Mouse (Mus musculus): Measurements from ENCODE around the gene Slc35b2. TPM values are rescaled to one million over a fixed set of nuclear protein-coding genes. Genes with fewer than 3 reads are reported as not detected.
A peak's percentile ranks its signal among the peaks of the same experiment; 100 is the strongest.

Slc35b2 gene
- polyA plus RNA-seq, 1 experiment from 2014 or later: 142 TPM

- H3K27me3 ChIP-seq: peaks cover 77% of the 10 kb centered on the region
These were observed 33.3 kb upstream of the Slc35b2 start for GRCm38 (mm10) chr17:45530346-45530782.

GRCm38 (mm10) chr17:45532896-45533295 lies 30.8 kb upstream of the Slc35b2 start:
- Histone ChIP-seq H3K36me3 (no peaks in the 10 kb centered on the region), H3K9me3 (replicated peaks) (no peaks in the 10 kb centered on the region), H3K27me3 (peaks cover 83% of the 10 kb centered on the region), H3K4me1 (no peaks in the 10 kb centered on the region), H3K9ac (no peak overlapping the region), H3K27ac (no peak overlapping the region), H3K4me2 (no peak overlapping the region), H3K4me3 (replicated peaks) (no peak overlapping the region)
- no peak for ATAC-seq (replicated peaks; ENCODE audit: low FRiP score)
- WGBS: 52% methylated on average over 15 of the region's 15 CpGs

More at GRCm38 (mm10) chr17:45530346-45530782, 33.3 kb upstream of the Slc35b2 start:
- no peak overlapping the region for H3K9ac ChIP-seq
- no peak overlapping the region for H3K4me3 ChIP-seq (replicated peaks)
- no peaks in the 10 kb centered on the region for H3K36me3 ChIP-seq
- no peaks in the 10 kb centered on the region for H3K9me3 ChIP-seq (replicated peaks)
- ATAC-seq (replicated peaks; ENCODE audit: low FRiP score): no peak
- no peaks in the 10 kb centered on the region for H3K4me1 ChIP-seq
- no peak overlapping the region for H3K27ac ChIP-seq
- no peak overlapping the region for H3K4me2 ChIP-seq
- WGBS: 55% methylated on average over 13 of the region's 13 CpGs

GRCm38 (mm10) chr17:45536264-45536663 lies 27.4 kb upstream of the Slc35b2 start:
- no peaks in the 10 kb centered on the region for H3K36me3 ChIP-seq
- WGBS: 17% methylated on average over 5 of the region's 5 CpGs
- no peaks in the 10 kb centered on the region for H3K9me3 ChIP-seq (replicated peaks)
- no peak overlapping the region for H3K4me3 ChIP-seq (replicated peaks)
- H3K27ac ChIP-seq: no peak overlapping the region
- ATAC-seq (replicated peaks; ENCODE audit: low FRiP score): no peak
- H3K4me2 ChIP-seq: no peak overlapping the region
- H3K4me1 ChIP-seq: no peaks in the 10 kb centered on the region
- no peak overlapping the region for H3K9ac ChIP-seq
- peaks cover 90% of the 10 kb centered on the region for H3K27me3 ChIP-seq

GRCm38 (mm10) chr17:45538394-45538793 lies 25.3 kb upstream of the Slc35b2 start:
- 57% methylated on average over 4 of the region's 4 CpGs for WGBS
- no peak overlapping the region for H3K4me2 ChIP-seq
- no peak overlapping the region for H3K9ac ChIP-seq
- no peaks in the 10 kb centered on the region for H3K9me3 ChIP-seq (replicated peaks)
- H3K4me1 ChIP-seq: no peaks in the 10 kb centered on the region
- H3K4me3 ChIP-seq (replicated peaks): no peak overlapping the region
- H3K36me3 ChIP-seq: no peaks in the 10 kb centered on the region
- no peak for ATAC-seq (replicated peaks; ENCODE audit: low FRiP score)
- no peak overlapping the region for H3K27ac ChIP-seq
- H3K27me3 ChIP-seq: peaks cover 93% of the 10 kb centered on the region

GRCm38 (mm10) chr17:45539664-45540063 lies 24.0 kb upstream of the Slc35b2 start:
- Histone ChIP-seq H3K4me1 (peaks cover 9% of the 10 kb centered on the region), H3K4me2 (no peak overlapping the region), H3K4me3 (replicated peaks) (no peak overlapping the region), H3K9me3 (replicated peaks) (no peaks in the 10 kb centered on the region), H3K36me3 (no peaks in the 10 kb centered on the region), H3K27ac (no peak overlapping the region), H3K9ac (no peak overlapping the region), H3K27me3 (peaks cover 96% of the 10 kb centered on the region)
- WGBS: 79% methylated on average over 21 of the region's 21 CpGs
- ATAC-seq (replicated peaks; ENCODE audit: low FRiP score): no peak

- H3K27me3 ChIP-seq: peaks cover 97% of the 10 kb centered on the region
- no peak overlapping the region for H3K4me3 ChIP-seq (replicated peaks)
- no peak for ATAC-seq (replicated peaks; ENCODE audit: low FRiP score)
- H3K27ac ChIP-seq: no peak overlapping the region
- no peaks in the 10 kb centered on the region for H3K36me3 ChIP-seq
- WGBS: 35% methylated on average over 6 of the region's 6 CpGs
- H3K9me3 ChIP-seq (replicated peaks): no peaks in the 10 kb centered on the region
- no peak overlapping the region for H3K4me2 ChIP-seq
- H3K9ac ChIP-seq: no peak overlapping the region
- H3K4me1 ChIP-seq: peaks cover 21% of the 10 kb centered on the region
These were observed 21.5 kb upstream of the Slc35b2 start for GRCm38 (mm10) chr17:45542129-45542528.

- Histone ChIP-seq H3K36me3 (no peaks in the 10 kb centered on the region), H3K4me3 (replicated peaks) (no peak overlapping the region), H3K4me1 (peaks cover 21% of the 10 kb centered on the region), H3K9me3 (replicated peaks) (no peaks in the 10 kb centered on the region), H3K27me3 (peaks cover 99% of the 10 kb centered on the region), H3K4me2 (no peak overlapping the region), H3K9ac (no peak overlapping the region), H3K27ac (no peak overlapping the region)
- WGBS: 53% methylated on average over 2 of the region's 2 CpGs
- ATAC-seq (replicated peaks; ENCODE audit: low FRiP score): no peak
These were observed 21.0 kb upstream of the Slc35b2 start for GRCm38 (mm10) chr17:45542705-45543104.

- WGBS: 50% methylated on average over 1 of the region's 1 CpGs
These were observed 20.6 kb upstream of the Slc35b2 start for GRCm38 (mm10) chr17:45543115-45543514.

GRCm38 (mm10) chr17:45544001-45544872 lies 19.4 kb upstream of the Slc35b2 start:
- H3K4me2 ChIP-seq: peak overlapping the region; percentile 64
- peaks cover 98% of the 10 kb centered on the region for H3K27me3 ChIP-seq
- no peak overlapping the region for H3K27ac ChIP-seq
- no peaks in the 10 kb centered on the region for H3K36me3 ChIP-seq
- 10% methylated on average over 24 of the region's 24 CpGs for WGBS
- H3K4me1 ChIP-seq: peaks cover 25% of the 10 kb centered on the region
- H3K9ac ChIP-seq: no peak overlapping the region
- H3K9me3 ChIP-seq (replicated peaks): no peaks in the 10 kb centered on the region
- H3K4me3 ChIP-seq (replicated peaks): peak overlapping the region; percentile 37
- no peak for ATAC-seq (replicated peaks; ENCODE audit: low FRiP score)

More at GRCm38 (mm10) chr17:45543115-45543514, 20.6 kb upstream of the Slc35b2 start:
- H3K4me2 ChIP-seq: no peak overlapping the region
- no peak overlapping the region for H3K4me3 ChIP-seq (replicated peaks)
- ATAC-seq (replicated peaks; ENCODE audit: low FRiP score): no peak
- peaks cover 99% of the 10 kb centered on the region for H3K27me3 ChIP-seq
- no peaks in the 10 kb centered on the region for H3K36me3 ChIP-seq
- H3K9me3 ChIP-seq (replicated peaks): no peaks in the 10 kb centered on the region
- H3K9ac ChIP-seq: no peak overlapping the region
- peaks cover 21% of the 10 kb centered on the region for H3K4me1 ChIP-seq
- H3K27ac ChIP-seq: no peak overlapping the region

- peak overlapping the region; percentile 64 for H3K4me2 ChIP-seq
- 0 out of 2 replicates have a peak overlapping the region, but pooled peaks have one; percentile 5 for H3K9ac ChIP-seq
- no peak overlapping the region for H3K27ac ChIP-seq
- H3K36me3 ChIP-seq: no peaks in the 10 kb centered on the region
- H3K27me3 ChIP-seq: peaks cover 92% of the 10 kb centered on the region
- H3K9me3 ChIP-seq (replicated peaks): no peaks in the 10 kb centered on the region
- H3K4me3 ChIP-seq (replicated peaks): peak overlapping the region; percentile 37
- ATAC-seq (replicated peaks; ENCODE audit: low FRiP score): no peak
- H3K4me1 ChIP-seq: peaks cover 28% of the 10 kb centered on the region
- 3% methylated on average over 46 of the region's 46 CpGs for WGBS
These were observed 18.8 kb upstream of the Slc35b2 start for GRCm38 (mm10) chr17:45544873-45545277.

- 5% methylated on average over 74 of the region's 74 CpGs for WGBS
- H3K27ac ChIP-seq: no peak overlapping the region
- H3K36me3 ChIP-seq: no peaks in the 10 kb centered on the region
- H3K9ac ChIP-seq: 0 out of 2 replicates have a peak overlapping the region, but pooled peaks have one; percentile 5
- no peaks in the 10 kb centered on the region for H3K9me3 ChIP-seq (replicated peaks)
- peak overlapping the region; percentile 37 for H3K4me3 ChIP-seq (replicated peaks)
- ATAC-seq (replicated peaks; ENCODE audit: low FRiP score): no peak
- H3K27me3 ChIP-seq: peaks cover 89% of the 10 kb centered on the region
- peaks cover 33% of the 10 kb centered on the region for H3K4me1 ChIP-seq
- peak overlapping the region; percentile 64 for H3K4me2 ChIP-seq
These were observed 18.3 kb upstream of the Slc35b2 start for GRCm38 (mm10) chr17:45545278-45545961.

GRCm38 (mm10) chr17:45546941-45547340 lies 16.7 kb upstream of the Slc35b2 start:
- H3K36me3 ChIP-seq: no peaks in the 10 kb centered on the region
- 81% methylated on average over 16 of the region's 16 CpGs for WGBS
- no peaks in the 10 kb centered on the region for H3K9me3 ChIP-seq (replicated peaks)
- no peak for ATAC-seq (replicated peaks; ENCODE audit: low FRiP score)
- H3K4me3 ChIP-seq (replicated peaks): no peak overlapping the region
- H3K27me3 ChIP-seq: peaks cover 85% of the 10 kb centered on the region
- no peak overlapping the region for H3K4me2 ChIP-seq
- H3K27ac ChIP-seq: no peak overlapping the region
- H3K4me1 ChIP-seq: peaks cover 37% of the 10 kb centered on the region
- no peak overlapping the region for H3K9ac ChIP-seq
